Mouse (Mus musculus) ovary, postnatal 10 days (tissue): ENCODE results near the gene Cebpb.

Experiments used
- DNase-seq: peaks from one replicate; pipeline ENCODE4 v3.0.0; 2022; ENCODE audit warnings: low spot score

Cebpb gene

DNA sequence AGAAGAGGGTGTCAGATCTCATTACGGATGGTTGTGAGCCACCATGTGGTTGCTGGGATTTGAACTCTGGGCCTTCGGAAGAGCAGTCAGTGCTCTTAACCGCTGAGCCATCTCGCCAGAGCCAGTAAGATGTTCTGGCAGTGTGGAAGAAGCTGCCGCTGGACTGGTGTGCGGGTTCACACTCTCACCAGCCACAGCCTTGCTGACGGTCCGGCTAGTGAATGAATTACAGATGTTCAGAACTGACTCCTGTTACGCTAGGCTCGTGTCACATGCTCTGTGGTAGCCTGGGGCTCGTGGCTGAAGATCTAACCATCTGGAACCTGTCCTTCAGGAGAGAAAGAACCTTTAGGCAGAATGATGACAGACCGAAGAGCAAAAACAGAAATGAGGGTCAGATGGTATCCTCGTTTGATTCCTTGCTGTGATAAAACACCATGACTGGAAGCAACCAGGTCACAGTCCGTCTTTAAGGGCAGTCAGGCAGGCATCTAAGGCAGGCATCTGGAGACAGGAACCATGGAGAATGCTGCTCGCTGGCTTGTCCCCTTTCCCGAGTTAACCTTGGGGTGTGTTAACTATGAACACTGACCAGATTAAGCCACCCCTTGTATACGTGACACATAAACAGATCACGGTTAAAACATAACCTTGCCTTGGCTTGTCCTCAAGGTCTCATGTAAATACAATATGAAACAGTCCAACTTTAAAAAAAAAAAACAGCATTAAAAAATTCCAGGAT is 22.6 kb upstream of the Cebpb start:
- no peak for DNase-seq

GRCm38 (mm10) chr2:167668426-167668825 is 20.3 kb upstream of the Cebpb start:
- no peak for DNase-seq

- no peak for DNase-seq
Measured at GRCm38 (mm10) chr2:167669398-167669797, 19.3 kb upstream of the Cebpb start.

DNA sequence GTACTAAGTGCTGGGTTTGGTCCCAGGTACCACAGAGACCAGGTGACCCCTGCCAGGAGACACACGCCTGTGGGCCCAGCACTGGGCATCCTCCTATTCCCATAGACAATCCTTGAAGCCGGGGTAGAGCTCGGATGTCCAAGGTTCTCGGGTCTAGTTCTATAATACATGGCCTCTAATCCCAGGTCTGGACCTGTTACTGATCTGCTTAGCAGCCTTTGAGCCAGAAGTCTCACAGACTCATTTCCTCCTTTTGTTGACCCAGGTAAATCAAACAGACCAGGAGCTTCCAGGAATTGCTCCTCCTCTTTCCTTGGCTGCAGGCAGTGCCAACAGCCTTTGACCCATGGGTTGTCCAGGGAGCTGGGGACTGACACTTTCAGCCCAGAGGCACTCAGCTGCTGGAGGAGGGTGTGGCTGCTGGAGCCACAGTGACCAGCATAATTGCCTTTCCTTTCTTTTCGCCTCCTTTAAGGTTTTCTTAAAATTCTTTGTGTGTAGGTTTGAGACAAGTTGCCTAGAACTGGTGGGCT is 17.5 kb upstream of the Cebpb start:
- no peak for DNase-seq

DNA sequence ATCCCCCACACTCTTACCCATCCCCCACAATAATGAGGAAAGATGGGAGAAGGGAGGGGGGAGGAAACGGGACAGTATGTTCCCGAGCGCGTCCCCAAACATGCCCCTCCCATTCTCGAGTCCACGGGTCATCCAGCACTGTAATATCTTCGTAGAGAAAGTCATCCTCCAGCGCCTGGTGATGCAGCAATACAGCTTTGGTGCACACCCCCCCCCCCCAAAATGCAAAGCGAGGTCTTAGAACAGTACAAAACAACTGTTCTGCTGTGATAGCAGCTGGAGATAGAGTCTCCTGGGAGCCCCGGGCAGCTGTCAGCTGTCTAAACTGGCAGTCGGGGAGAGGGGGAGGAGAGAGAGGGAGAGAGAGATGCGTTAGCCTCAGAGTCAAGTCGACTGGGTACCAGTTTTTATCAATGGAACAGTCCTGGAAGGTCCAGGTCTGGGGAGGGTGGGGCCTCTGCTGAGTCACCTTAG is 16.5 kb upstream of the Cebpb start:
- no peak for DNase-seq

- DNase-seq, result no peak
Measured at GRCm38 (mm10) chr2:167675120-167675909, 13.4 kb upstream of the Cebpb start.

GRCm38 (mm10) chr2:167678600-167678999 is 10.1 kb upstream of the Cebpb start:
- no peak for DNase-seq

DNA sequence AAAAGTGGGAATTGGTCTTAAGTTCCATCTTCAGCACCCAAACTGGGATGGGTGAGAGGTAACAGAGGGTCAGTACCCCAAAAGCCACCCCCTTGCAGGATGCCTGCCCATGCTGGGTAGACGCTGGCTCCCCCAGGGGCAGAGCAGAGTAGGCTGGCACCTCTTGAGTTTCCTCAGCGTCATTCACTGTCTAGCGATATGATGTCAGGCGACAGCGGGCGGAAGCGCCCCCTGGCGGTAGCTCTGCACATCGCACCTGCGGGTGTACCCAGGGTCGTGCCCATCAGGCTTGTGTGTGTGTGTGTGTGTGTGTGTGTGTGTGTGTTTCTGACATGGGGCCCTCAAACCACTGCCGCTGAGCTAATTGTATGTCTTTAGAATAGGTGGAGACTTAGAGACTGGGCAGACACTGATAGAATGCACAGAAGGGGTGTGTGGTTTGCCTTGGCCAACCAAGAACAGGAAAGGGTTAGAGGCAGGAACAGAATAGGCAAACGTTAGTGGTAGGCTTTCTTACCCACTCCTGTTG is 8.7 kb upstream of the Cebpb start:
- peak; percentile 63 for DNase-seq

GRCm38 (mm10) chr2:167680657-167681056 is 8.1 kb upstream of the Cebpb start:
- no peak for DNase-seq

DNA sequence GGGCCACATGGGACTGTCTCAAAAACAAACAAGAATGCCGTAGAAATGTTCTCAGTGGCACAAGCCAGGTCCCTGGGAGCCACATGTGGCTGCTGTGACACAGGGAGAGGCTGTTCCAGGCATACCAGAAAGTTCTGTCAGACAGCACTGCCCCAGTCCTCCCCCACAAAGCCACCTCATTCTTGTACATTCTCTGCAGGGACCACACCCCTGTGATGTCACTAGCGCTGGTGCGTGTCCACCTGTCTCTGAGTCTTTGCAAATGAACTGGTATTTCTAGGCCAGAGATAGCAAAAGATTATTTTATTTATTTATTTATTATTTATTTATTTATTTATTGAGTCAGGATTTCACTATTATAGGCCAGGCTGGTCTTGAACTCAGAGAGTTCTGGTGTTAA is 5.0 kb upstream of the Cebpb start:
- no peak for DNase-seq

- peak; percentile 99 for DNase-seq
Measured at GRCm38 (mm10) chr2:167685137-167685536, 3.6 kb upstream of the Cebpb start.

DNA sequence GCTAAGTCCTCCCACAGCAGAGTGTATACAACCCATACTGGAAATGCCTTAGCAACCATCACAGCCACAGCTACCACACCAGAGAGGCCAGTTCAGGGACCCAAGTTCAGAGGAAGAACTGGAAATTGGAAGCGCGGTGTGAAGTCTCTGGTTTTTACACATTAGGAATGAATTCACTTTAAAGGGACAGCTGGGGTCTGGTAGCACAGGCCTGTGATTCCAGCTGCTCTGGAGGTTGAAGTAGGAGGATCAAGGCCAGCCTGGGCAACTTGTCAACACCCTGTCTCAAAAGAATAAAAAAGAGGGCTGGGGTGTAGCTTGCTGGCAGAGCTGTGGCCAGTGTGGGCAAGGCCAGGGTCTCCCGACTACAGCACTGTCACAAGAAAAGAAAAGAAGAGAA is 2.9 kb upstream of the Cebpb start:
- no peak for DNase-seq

DNA sequence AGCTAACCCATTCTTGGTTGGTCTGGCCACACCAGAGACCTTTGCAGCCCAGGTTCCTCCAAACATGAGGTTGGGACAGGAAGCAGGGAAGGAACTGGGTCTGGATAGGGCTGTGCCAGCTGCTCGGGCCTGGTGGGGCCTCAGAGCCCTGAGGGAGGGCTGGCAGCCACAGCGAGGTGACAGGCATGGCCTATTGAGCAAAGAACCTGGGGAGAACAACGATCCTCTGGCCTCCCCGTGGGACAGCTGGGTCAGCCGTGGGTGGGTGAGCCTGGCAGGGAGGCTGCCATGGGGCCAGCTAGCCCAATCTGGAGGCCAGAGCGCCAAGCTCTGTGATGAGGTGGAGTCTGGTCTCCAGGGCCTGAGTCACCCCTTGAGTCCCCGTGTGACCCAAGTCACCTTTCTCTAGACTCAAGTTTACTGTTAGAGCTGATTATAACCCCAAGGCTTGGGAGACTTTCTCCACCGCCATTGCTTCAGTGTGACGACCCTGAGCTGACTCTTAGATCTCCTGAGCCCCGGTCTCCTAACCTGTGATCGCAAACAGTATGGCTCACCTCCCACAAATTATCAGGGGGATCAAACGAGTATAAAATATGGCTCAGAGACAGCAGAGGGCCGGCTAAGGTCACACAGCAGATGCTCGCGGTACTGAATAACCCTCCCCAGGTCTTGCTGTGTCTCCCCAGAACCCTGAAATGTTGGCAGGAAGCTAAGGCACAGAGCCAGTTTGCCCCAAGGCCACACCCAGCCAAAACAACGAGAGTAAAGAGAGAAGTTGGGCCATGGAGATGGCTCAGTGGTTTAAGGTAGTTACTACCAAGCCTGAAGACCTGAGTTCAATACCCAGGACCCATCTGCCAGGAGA is 2.1 kb upstream of the Cebpb start:
- DNase-seq, result no peak

GRCm38 (mm10) chr2:167687250-167687586 is 1.5 kb upstream of the Cebpb start:
- no peak for DNase-seq

GRCm38 (mm10) chr2:167687651-167688101 is 1.0 kb upstream of the Cebpb start:
- no peak for DNase-seq

- no peak for DNase-seq
Measured at GRCm38 (mm10) chr2:167688126-167688497, 603 bp upstream of the Cebpb start.

DNA sequence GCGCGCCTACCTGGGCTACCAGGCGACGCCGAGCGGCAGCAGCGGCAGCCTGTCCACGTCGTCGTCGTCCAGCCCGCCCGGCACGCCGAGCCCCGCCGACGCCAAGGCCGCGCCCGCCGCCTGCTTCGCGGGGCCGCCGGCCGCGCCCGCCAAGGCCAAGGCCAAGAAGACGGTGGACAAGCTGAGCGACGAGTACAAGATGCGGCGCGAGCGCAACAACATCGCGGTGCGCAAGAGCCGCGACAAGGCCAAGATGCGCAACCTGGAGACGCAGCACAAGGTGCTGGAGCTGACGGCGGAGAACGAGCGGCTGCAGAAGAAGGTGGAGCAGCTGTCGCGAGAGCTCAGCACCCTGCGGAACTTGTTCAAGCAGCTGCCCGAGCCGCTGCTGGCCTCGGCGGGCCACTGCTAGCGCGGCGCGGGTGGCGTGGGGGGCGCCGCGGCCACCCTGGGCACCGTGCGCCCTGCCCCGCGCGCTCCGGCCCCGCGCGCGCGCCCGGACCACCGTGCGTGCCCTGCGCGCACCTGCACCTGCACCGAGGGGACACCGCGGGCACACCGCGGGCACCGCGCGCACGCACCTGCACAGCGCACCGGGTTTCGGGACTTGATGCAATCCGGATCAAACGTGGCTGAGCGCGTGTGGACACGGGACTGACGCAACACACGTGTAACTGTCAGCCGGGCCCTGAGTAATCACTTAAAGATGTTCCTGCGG is 945 bp downstream of the Cebpb start, which contains the start of gene Tmem189:
TSS of gene Tmem189 (minus strand) at position 322 of the 718 bp plus-strand sequence.
- DNase-seq, result peak; percentile 41

DNA sequence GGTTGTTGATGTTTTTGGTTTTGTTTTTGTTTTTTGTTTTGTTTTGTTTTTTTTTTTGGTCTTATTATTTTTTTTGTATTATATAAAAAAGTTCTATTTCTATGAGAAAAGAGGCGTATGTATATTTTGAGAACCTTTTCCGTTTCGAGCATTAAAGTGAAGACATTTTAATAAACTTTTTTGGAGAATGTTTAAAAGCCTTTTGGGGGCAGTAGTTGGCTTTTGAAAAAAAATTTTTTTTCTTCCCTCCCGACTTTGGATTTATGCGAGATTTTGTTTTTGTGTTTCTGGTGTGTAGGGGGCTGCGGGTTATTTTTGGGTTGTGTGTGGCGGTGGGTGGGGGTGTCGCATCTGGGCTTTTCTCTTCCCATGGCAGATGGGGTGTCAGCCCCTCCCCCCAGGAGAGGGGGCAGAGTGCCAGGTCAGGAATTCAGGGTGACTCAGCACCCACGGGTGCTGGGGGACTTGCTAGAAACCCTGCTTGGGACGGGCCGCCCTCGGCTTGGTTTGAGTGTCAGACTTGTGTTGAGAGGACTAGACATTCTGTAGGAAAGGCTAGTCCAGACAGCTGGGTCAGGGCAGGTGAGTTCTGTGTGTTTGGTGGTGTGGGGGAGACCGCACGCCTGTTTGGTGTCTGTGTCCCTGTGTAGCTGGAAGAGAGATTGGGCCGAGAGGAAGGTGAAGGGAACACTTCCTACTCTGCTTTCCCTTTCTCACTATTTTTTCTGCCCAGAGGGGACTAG is 1.7 kb downstream of the Cebpb start:
- DNase-seq, result no peak

DNA sequence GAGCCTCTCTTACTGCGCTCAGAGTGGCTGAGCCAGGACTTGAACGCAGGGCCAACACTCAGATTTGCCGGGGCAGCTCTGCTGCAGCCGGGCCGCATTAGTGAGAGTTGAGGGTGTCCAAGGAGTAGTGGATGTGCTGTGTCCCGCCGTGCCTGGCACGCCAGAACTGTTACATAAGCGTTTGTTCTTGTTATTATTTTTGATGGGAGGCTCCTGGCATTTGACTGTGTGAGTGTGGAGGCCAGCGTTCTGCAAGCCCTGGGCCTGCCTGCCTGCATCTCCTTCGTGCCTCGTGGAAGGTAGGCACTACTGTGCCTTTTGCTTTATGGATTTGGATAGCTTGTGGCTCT is 2.2 kb downstream of the Cebpb start:
- DNase-seq, result no peak

DNA sequence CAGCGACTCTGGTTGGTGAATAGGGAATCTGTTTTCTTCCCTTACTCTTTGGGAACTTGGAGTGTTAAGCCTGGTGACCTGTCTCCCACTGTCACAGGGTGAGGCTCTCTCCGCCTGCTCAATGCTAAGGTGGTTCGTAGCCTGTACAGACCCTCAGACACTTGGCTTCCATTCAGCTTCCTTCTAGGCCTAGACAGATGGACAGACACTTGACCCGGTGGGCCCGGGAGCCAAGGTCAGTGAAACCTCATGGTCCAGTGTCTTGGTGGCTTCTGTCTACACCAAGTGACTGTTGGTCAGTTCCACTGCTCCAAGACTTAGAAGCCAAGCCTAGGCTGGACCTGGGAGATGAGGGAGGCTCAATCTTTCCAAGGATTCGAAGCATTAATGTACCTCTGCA is 2.7 kb downstream of the Cebpb start:
- DNase-seq, result no peak
